Mouse (Mus musculus) T-helper 17 cell (primary cell): ENCODE results near the gene Clasrp.

ENCODE experiments used
- in situ Hi-C, 2 experiments: fragments of 300-600 bp; cut with MboI, MseI; formaldehyde crosslinking; loops; 1 replicate in 1 of 2; 2 replicates in 1 of 2; pipeline ENCODE4 v1.15.1; 2025; ENCODE audit warnings: high pct_unique_total_duplicates in 2 of 2

Gene Clasrp

GRCm38 (mm10) chr7:19532240-19532639 lies 72.0 kb downstream of the Clasrp start:
- in situ Hi-C loops, result no loop called here

- in situ Hi-C loops, result no loop called here
Observed at GRCm38 (mm10) chr7:19531077-19531476, 73.2 kb downstream of the Clasrp start.
